Mouse (Mus musculus): ENCODE measurements at regions not wholly inside any gene's neighbourhood (a gene's known extent, or its start where the extent isn't known, plus 50 kb on each side); places are given as distances from the start of the nearest gene placed in this dataset.

- Histone ChIP-seq H3K27me3 (no peaks in the 10 kb centered on the region), H3K4me2 (no peak overlapping the region), H3K36me3 (no peaks in the 10 kb centered on the region), H3K4me3 (no peak overlapping the region), H3K27ac (no peak overlapping the region), H3K4me1 (0 out of 2 replicates have a peak, but pooled peaks cover 6% of the 10 kb centered on the region), H3K9me3 (no peaks in the 10 kb centered on the region), H3K9ac (no peak overlapping the region)
- no peak for ATAC-seq (ENCODE audit: insufficient number of reproducible peaks, insufficient read depth, low FRiP score, low TSS enrichment, low read depth)
- WGBS: 28% methylated on average over 10 of the region's 10 CpGs
Measured at GRCm38 (mm10) chr13:102504157-102504947, 189.0 kb upstream of the Cd180 start.

GRCm38 (mm10) chr13:102507226-102507625, 186.1 kb upstream of the Cd180 start:
- Histone ChIP-seq H3K9ac (no peak overlapping the region), H3K9me3 (no peaks in the 10 kb centered on the region), H3K4me1 (peaks cover 12% of the 10 kb centered on the region; the same call in 1 of the 2 replicates), H3K4me2 (no peak overlapping the region), H3K27ac (no peak overlapping the region), H3K27me3 (no peaks in the 10 kb centered on the region), H3K36me3 (no peaks in the 10 kb centered on the region), H3K4me3 (no peak overlapping the region)
- ATAC-seq (ENCODE audit: insufficient number of reproducible peaks, insufficient read depth, low FRiP score, low TSS enrichment, low read depth): no peak
- 83% methylated on average over 1 of the region's 1 CpGs for WGBS

GRCm38 (mm10) chr13:102507916-102508315, 185.4 kb upstream of the Cd180 start:
- H3K27ac ChIP-seq: no peak overlapping the region
- H3K36me3 ChIP-seq: no peaks in the 10 kb centered on the region
- no peaks in the 10 kb centered on the region for H3K27me3 ChIP-seq
- H3K9me3 ChIP-seq: no peaks in the 10 kb centered on the region
- no peak overlapping the region for H3K4me2 ChIP-seq
- no peak overlapping the region for H3K4me3 ChIP-seq
- H3K4me1 ChIP-seq: peaks cover 12% of the 10 kb centered on the region; the same call in 1 of the 2 replicates
- ATAC-seq (ENCODE audit: insufficient number of reproducible peaks, insufficient read depth, low FRiP score, low TSS enrichment, low read depth): no peak
- H3K9ac ChIP-seq: no peak overlapping the region

- Histone ChIP-seq H3K36me3 (no peaks in the 10 kb centered on the region), H3K9me3 (0 out of 2 replicates have a peak, but pooled peaks cover 9% of the 10 kb centered on the region), H3K4me2 (no peak overlapping the region), H3K27ac (no peak overlapping the region), H3K4me1 (peaks cover 9% of the 10 kb centered on the region; the same call in 1 of the 2 replicates), H3K4me3 (no peak overlapping the region), H3K27me3 (no peaks in the 10 kb centered on the region), H3K9ac (no peak overlapping the region)
- no peak; the same call in 1 of the 2 replicates for ATAC-seq (ENCODE audit: insufficient number of reproducible peaks, insufficient read depth, low FRiP score, low TSS enrichment, low read depth)
- WGBS: 29% methylated on average over 1 of the region's 1 CpGs
Measured at GRCm38 (mm10) chr13:102510733-102511279, 182.6 kb upstream of the Cd180 start.

DNA sequence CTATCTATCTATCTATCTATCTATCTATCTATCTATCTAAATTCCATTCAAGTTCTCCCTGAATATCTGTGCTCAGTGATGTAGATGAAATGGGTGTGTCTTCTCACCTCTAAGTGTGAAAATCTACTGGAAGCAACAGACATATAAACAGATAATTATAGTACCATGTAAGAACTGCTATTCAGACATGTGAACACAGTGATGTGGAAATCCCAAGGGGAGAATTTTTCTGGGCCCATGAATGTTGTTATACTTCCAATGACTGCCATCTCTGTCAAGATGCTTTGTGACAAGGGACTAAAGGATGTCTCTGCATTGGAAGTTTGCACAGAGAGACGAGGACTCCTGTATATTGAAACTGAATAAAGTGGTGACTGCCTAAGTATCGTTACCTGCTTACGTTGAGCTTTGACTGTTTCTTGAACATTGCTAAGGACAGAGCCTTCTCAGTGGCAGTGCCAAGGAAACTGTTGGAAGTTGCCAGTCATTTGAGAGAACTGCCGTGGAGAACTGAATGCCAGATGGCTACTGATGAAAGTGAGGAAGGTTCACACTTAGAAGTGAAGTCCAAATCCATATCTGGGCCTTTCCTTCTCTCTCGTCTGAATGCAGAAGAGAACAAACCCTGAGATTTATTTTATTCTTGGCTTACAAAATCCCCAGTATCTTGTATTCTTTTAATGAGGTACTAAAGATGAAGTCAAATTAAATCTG, 175.0 kb upstream of the Cd180 start:
- Histone ChIP-seq H3K4me3 (no peak overlapping the region), H3K27ac (no peak overlapping the region), H3K4me2 (no peak overlapping the region), H3K27me3 (no peaks in the 10 kb centered on the region), H3K9ac (no peak overlapping the region), H3K4me1 (no peaks in the 10 kb centered on the region), H3K9me3 (0 out of 2 replicates have a peak, but pooled peaks cover 5% of the 10 kb centered on the region), H3K36me3 (no peaks in the 10 kb centered on the region)
- ATAC-seq (ENCODE audit: insufficient number of reproducible peaks, insufficient read depth, low FRiP score, low TSS enrichment, low read depth): no peak
- WGBS: 88% methylated on average over 5 of the region's 5 CpGs

DNA sequence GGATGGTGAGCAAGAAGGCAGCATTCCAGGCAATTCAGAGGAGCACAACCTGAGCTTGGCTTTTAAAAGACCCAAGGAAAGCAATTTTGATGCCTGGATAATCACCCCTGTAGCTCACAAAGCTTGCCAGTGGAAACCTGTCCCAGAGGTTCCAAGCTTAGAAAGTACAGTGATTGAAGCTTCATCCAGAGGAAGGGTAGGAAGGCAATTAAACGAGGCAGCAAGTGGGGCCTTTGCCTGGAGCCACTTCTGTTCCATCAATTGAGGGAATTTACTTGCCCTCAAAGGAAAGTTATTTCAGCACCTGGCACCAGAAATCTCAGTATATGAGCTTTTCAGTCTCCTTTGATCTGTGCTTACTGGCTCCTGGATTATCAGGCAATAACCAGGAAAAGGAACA, 171.9 kb upstream of the Cd180 start:
- WGBS: 17% methylated on average over 1 of the region's 1 CpGs
- H3K27ac ChIP-seq: no peak overlapping the region
- no peaks in the 10 kb centered on the region for H3K9me3 ChIP-seq
- no peaks in the 10 kb centered on the region for H3K4me1 ChIP-seq
- no peak for ATAC-seq (ENCODE audit: insufficient number of reproducible peaks, insufficient read depth, low FRiP score, low TSS enrichment, low read depth)
- H3K9ac ChIP-seq: no peak overlapping the region
- H3K27me3 ChIP-seq: no peaks in the 10 kb centered on the region
- no peak overlapping the region for H3K4me2 ChIP-seq
- no peak overlapping the region for H3K4me3 ChIP-seq
- no peaks in the 10 kb centered on the region for H3K36me3 ChIP-seq

- Histone ChIP-seq H3K36me3 (no peaks in the 10 kb centered on the region), H3K9me3 (no peaks in the 10 kb centered on the region), H3K27me3 (no peaks in the 10 kb centered on the region), H3K4me2 (no peak overlapping the region), H3K4me3 (no peak overlapping the region), H3K27ac (no peak overlapping the region), H3K4me1 (no peaks in the 10 kb centered on the region), H3K9ac (no peak overlapping the region)
- no peak for ATAC-seq (ENCODE audit: insufficient number of reproducible peaks, insufficient read depth, low FRiP score, low TSS enrichment, low read depth)
- WGBS: 86% methylated on average over 1 of the region's 1 CpGs
Measured at GRCm38 (mm10) chr13:102522080-102522479, 171.3 kb upstream of the Cd180 start.

GRCm38 (mm10) chr13:102526621-102527140, 166.7 kb upstream of the Cd180 start:
- Histone ChIP-seq H3K9ac (no peak overlapping the region), H3K27me3 (no peaks in the 10 kb centered on the region), H3K27ac (no peak overlapping the region), H3K4me1 (no peaks in the 10 kb centered on the region), H3K9me3 (no peaks in the 10 kb centered on the region), H3K36me3 (no peaks in the 10 kb centered on the region), H3K4me3 (no peak overlapping the region), H3K4me2 (no peak overlapping the region)
- no peak for ATAC-seq (ENCODE audit: insufficient number of reproducible peaks, insufficient read depth, low FRiP score, low TSS enrichment, low read depth)
- 73% methylated on average over 11 of the region's 11 CpGs for WGBS

GRCm38 (mm10) chr13:102533784-102534183, 159.6 kb upstream of the Cd180 start:
- 0 out of 2 replicates have a peak, but pooled peaks have one; percentile 26 for ATAC-seq (ENCODE audit: insufficient number of reproducible peaks, insufficient read depth, low FRiP score, low TSS enrichment, low read depth)

GRCm38 (mm10) chr13:102537424-102538242, 155.7 kb upstream of the Cd180 start:
- peak; percentile 64; the same call in 1 of the 2 replicates for ATAC-seq (ENCODE audit: insufficient number of reproducible peaks, insufficient read depth, low FRiP score, low TSS enrichment, low read depth)
- H3K9me3 ChIP-seq: no peaks in the 10 kb centered on the region
- no peaks in the 10 kb centered on the region for H3K36me3 ChIP-seq
- H3K4me3 ChIP-seq: peak overlapping the region; percentile 27
- WGBS: 16% methylated on average over 19 of the region's 19 CpGs
- H3K4me1 ChIP-seq: peaks cover 32% of the 10 kb centered on the region
- 0 out of 2 replicates have a peak overlapping the region, but pooled peaks have one; percentile 60 for H3K27ac ChIP-seq
- H3K9ac ChIP-seq: 0 out of 2 replicates have a peak overlapping the region, but pooled peaks have one; percentile 11
- no peaks in the 10 kb centered on the region for H3K27me3 ChIP-seq
- H3K4me2 ChIP-seq: peak overlapping the region; percentile 55

More at GRCm38 (mm10) chr13:102533784-102534183, 159.6 kb upstream of the Cd180 start:
- Histone ChIP-seq H3K27me3 (no peaks in the 10 kb centered on the region), H3K4me1 (peaks cover 32% of the 10 kb centered on the region), H3K4me3 (no peak overlapping the region), H3K27ac (no peak overlapping the region), H3K4me2 (no peak overlapping the region), H3K9me3 (no peaks in the 10 kb centered on the region), H3K36me3 (no peaks in the 10 kb centered on the region), H3K9ac (no peak overlapping the region)
- WGBS: 11% methylated on average over 4 of the region's 4 CpGs

DNA sequence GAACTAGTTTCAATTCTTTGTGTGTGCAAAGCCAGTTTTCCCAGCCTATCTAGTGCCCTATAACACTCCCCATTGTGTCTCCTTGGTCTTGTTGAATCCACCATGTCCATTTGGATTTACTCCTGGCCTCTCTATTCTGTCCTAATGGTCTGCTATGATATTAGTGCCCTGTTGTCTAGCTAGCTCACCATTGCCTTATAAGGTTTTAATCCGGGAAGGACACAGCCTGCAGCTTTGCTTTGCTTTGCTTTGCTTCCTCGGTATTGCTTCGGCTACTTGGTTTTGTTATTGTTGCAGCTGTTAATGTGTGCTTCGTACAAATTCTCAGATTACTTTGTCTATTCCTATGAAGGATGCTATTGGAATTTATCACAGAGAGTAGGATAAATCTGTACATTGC, 152.9 kb upstream of the Cd180 start:
- Histone ChIP-seq H3K27ac (no peak overlapping the region), H3K4me1 (peaks cover 29% of the 10 kb centered on the region), H3K4me3 (no peak overlapping the region), H3K9ac (no peak overlapping the region), H3K9me3 (no peaks in the 10 kb centered on the region), H3K36me3 (no peaks in the 10 kb centered on the region), H3K4me2 (no peak overlapping the region), H3K27me3 (no peaks in the 10 kb centered on the region)
- 80% methylated on average over 4 of the region's 4 CpGs for WGBS
- no peak for ATAC-seq (ENCODE audit: insufficient number of reproducible peaks, insufficient read depth, low FRiP score, low TSS enrichment, low read depth)
